Mouse (Mus musculus) spleen, embryonic (tissue): ENCODE results near the gene Crybg3.

Source experiments
- CTCF ChIA-PET: fragments of 350-600 bp; sonication (Branson Sonifier 250); formaldehyde crosslinking; loops from one replicate; lab custom pipeline; 2022; lab: Charles Lee

Crybg3 gene

GRCm38 (mm10) chr16:59600311-59601251, at the start of gene Crybg3:
Gene Crybg3 (minus strand): TSS chr16:59600979.
- CTCF ChIA-PET = no interaction called here

GRCm38 (mm10) chr16:59643766-59644165, 43.0 kb upstream of the Crybg3 start:
- CTCF ChIA-PET = no interaction called here

- CTCF ChIA-PET = interaction anchor here (0.7 kb wide), 1 partner anchor 15 kb away, joined by 3 read pairs; no protein-coding TSS in a partner anchor
Measured at GRCm38 (mm10) chr16:59639985-59640384, 39.2 kb upstream of the Crybg3 start.

GRCm38 (mm10) chr16:59639102-59639691, 38.4 kb upstream of the Crybg3 start, which contains the start of gene Arl6:
Gene Arl6 (minus strand): TSS chr16:59639391.
- CTCF ChIA-PET = no interaction called here

GRCm38 (mm10) chr16:59634598-59634997, 33.8 kb upstream of the Crybg3 start:
- CTCF ChIA-PET = no interaction called here

- CTCF ChIA-PET = no interaction called here
Measured at GRCm38 (mm10) chr16:59621554-59621953, 20.8 kb upstream of the Crybg3 start.

- CTCF ChIA-PET = interaction anchor here (0.8 kb wide), 1 partner anchor 197 kb away, joined by 3 read pairs; no protein-coding TSS in a partner anchor
Measured at GRCm38 (mm10) chr16:59617167-59617566, 16.4 kb upstream of the Crybg3 start.

- CTCF ChIA-PET = no interaction called here
Measured at GRCm38 (mm10) chr16:59615675-59616074, 14.9 kb upstream of the Crybg3 start.

GRCm38 (mm10) chr16:59610750-59611149, 10.0 kb upstream of the Crybg3 start:
- CTCF ChIA-PET = interaction anchor here (0.5 kb wide), 1 partner anchor 916 kb away, joined by 3 read pairs; no protein-coding TSS in a partner anchor

GRCm38 (mm10) chr16:59604078-59604781, 3.5 kb upstream of the Crybg3 start:
- CTCF ChIA-PET = no interaction called here

GRCm38 (mm10) chr16:59599411-59600265, 1.1 kb downstream of the Crybg3 start:
- CTCF ChIA-PET = no interaction called here

GRCm38 (mm10) chr16:59598997-59599396, 1.8 kb downstream of the Crybg3 start:
- CTCF ChIA-PET = no interaction called here

GRCm38 (mm10) chr16:59597256-59597655, 3.5 kb downstream of the Crybg3 start:
- CTCF ChIA-PET = no interaction called here

GRCm38 (mm10) chr16:59594714-59595113, 6.1 kb downstream of the Crybg3 start:
- CTCF ChIA-PET = no interaction called here

GRCm38 (mm10) chr16:59590790-59591189, 10.0 kb downstream of the Crybg3 start:
- CTCF ChIA-PET = no interaction called here

- CTCF ChIA-PET = no interaction called here
Measured at GRCm38 (mm10) chr16:59588351-59589025, 12.3 kb downstream of the Crybg3 start.

- CTCF ChIA-PET = no interaction called here
Measured at GRCm38 (mm10) chr16:59587816-59588215, 13.0 kb downstream of the Crybg3 start.

- CTCF ChIA-PET = no interaction called here
Measured at GRCm38 (mm10) chr16:59586911-59587310, 13.9 kb downstream of the Crybg3 start.

GRCm38 (mm10) chr16:59586276-59586675, 14.5 kb downstream of the Crybg3 start:
- CTCF ChIA-PET = no interaction called here

- CTCF ChIA-PET = no interaction called here
Measured at GRCm38 (mm10) chr16:59585706-59586244, 15.0 kb downstream of the Crybg3 start.
